ENCODE assay signal across 9 mouse cellular contexts in genomic region chr7:19325262-19326199, GRCm38 (mm10). TPM values are rescaled to one million over a fixed set of nuclear protein-coding genes. Genes with fewer than 3 reads are reported as not detected.
DNase-seq lines count a peak whose midpoint lies in the region; ATAC-seq lines count a peak whose summit lies in the region.
"Had no signal": no experiment of that assay in that cellular context is flagged by ENCODE, and none has a peak within 500 bp of the region (broad histone marks: within the 10 kb centered on the region; RNA-seq: fewer than 3 reads in every experiment).

No protein-coding gene starts in this region.

- no peak overlapping the region for H3K9ac ChIP-seq in forebrain, embryonic 13.5 days
- no peak overlapping the region for H3K9ac ChIP-seq in forebrain, embryonic 15.5 days (replicated peaks)
- H3K9ac ChIP-seq in liver, embryonic 11.5 days (ENCODE audit: low read depth, low read length) = no peak overlapping the region
- H3K9ac ChIP-seq: midbrain, embryonic 15.5 days had no signal

- 72% methylated on average over 21 of the region's 21 CpGs for WGBS in forebrain, embryonic 13.5 days
- 77% methylated on average over 21 of the region's 21 CpGs for WGBS in forebrain, embryonic 15.5 days
- 59% methylated on average over 21 of the region's 21 CpGs for WGBS in liver, embryonic 11.5 days

- no peaks in the 10 kb centered on the region for H3K36me3 ChIP-seq in forebrain, embryonic 13.5 days (ENCODE audit: poor library complexity, severe bottlenecking)
- H3K36me3 ChIP-seq in forebrain, embryonic 15.5 days = no peaks in the 10 kb centered on the region
- no peaks in the 10 kb centered on the region for H3K36me3 ChIP-seq in liver, embryonic 11.5 days (ENCODE audit: control insufficient read depth, insufficient read depth, low read length)
- H3K36me3 ChIP-seq: midbrain, embryonic 15.5 days had no signal

- peaks cover 21% of the 10 kb centered on the region for H3K4me1 ChIP-seq in forebrain, embryonic 13.5 days
- peaks cover 21% of the 10 kb centered on the region for H3K4me1 ChIP-seq in forebrain, embryonic 15.5 days
- H3K4me1 ChIP-seq in liver, embryonic 11.5 days (replicated peaks; ENCODE audit: control insufficient read depth, insufficient read depth, low read length) = peaks cover 23% of the 10 kb centered on the region

- H3K27ac ChIP-seq in forebrain, embryonic 13.5 days = no peak overlapping the region
- no peak overlapping the region for H3K27ac ChIP-seq in forebrain, embryonic 15.5 days (replicated peaks)
- H3K27ac ChIP-seq in liver, embryonic 11.5 days (ENCODE audit: low read depth, low read length) = no peak overlapping the region

- ATAC-seq in forebrain, embryonic 13.5 days = no peak
- ATAC-seq in forebrain, embryonic 15.5 days (replicated peaks) = no peak
- no peak for ATAC-seq in liver, embryonic 11.5 days (replicated peaks; ENCODE audit: low FRiP score)
- ATAC-seq in hematopoietic stem cell, adult 5-6 weeks (replicated peaks in 1 of 2; ENCODE audit: insufficient read depth in 1 of 2, low FRiP score in 2 of 2, low TSS enrichment in 1 of 2, low read depth in 1 of 2, poor library complexity in 2 of 2, severe bottlenecking in 2 of 2) = peak; percentile 6 to 34; a peak in 2 of 4 replicates

- no peak for DNase-seq in liver, embryonic 11.5 days (ENCODE audit: low spot score)
- DNase-seq in liver = no peak
- peak; percentile 69 to 73 for DNase-seq in natural killer cell, adult 2 months (ENCODE audit: low spot score in 2 of 2)
- DNase-seq in adrenal gland, adult 2 months = no peak
- no peak for DNase-seq in urinary bladder, postnatal 25 days (ENCODE audit: low spot score)

- H3K27me3 ChIP-seq in forebrain, embryonic 13.5 days = no peaks in the 10 kb centered on the region
- H3K27me3 ChIP-seq in forebrain, embryonic 15.5 days = no peaks in the 10 kb centered on the region
- peaks cover 25% of the 10 kb centered on the region for H3K27me3 ChIP-seq in liver, embryonic 11.5 days (replicated peaks; ENCODE audit: control insufficient read depth, insufficient read depth, low read length)
- H3K27me3 ChIP-seq: midbrain, embryonic 15.5 days had no signal

- H3K9me3 ChIP-seq in forebrain, embryonic 13.5 days (replicated peaks) = no peaks in the 10 kb centered on the region
- H3K9me3 ChIP-seq in forebrain, embryonic 15.5 days = no peaks in the 10 kb centered on the region
- H3K9me3 ChIP-seq in liver, embryonic 11.5 days (ENCODE audit: control insufficient read depth, low read length) = no peaks in the 10 kb centered on the region
- H3K9me3 ChIP-seq: midbrain, embryonic 15.5 days had no signal

- H3K4me2 ChIP-seq in forebrain, embryonic 13.5 days = 0 out of 2 replicates have a peak overlapping the region, but pooled peaks have one; percentile 77
- no peak overlapping the region for H3K4me2 ChIP-seq in forebrain, embryonic 15.5 days (replicated peaks)
- peak overlapping the region; percentile 78 for H3K4me2 ChIP-seq in liver, embryonic 11.5 days

- no peak overlapping the region for H3K4me3 ChIP-seq in forebrain, embryonic 13.5 days
- no peak overlapping the region for H3K4me3 ChIP-seq in forebrain, embryonic 15.5 days
- H3K4me3 ChIP-seq in liver, embryonic 11.5 days (ENCODE audit: low read depth, low read length) = no peak overlapping the region

RNA-seq across cellular contexts. Expression of gene Fosb, which starts 15.7 kb away (rescaled TPM):
- polyA plus RNA-seq in forebrain, embryonic 13.5 days (2015; fragmentation: Nextera tagmentation; extraction: Ambion mirVana) = 0.06 TPM in 1 of 2 replicates, not detected in the other
- 0.11 TPM in 2 replicates for polyA plus RNA-seq in forebrain, embryonic 15.5 days (2015; fragmentation: Nextera tagmentation; extraction: Ambion mirVana)
- 0.07 TPM in 1 of 2 replicates, not detected in the other for polyA plus RNA-seq in liver, embryonic 11.5 days (2014; fragmentation: Nextera tagmentation; extraction: Ambion mirVana)
- total RNA-seq in hematopoietic stem cell, adult 5-6 weeks (2017) = 190 and 280 TPM in 2 replicates
- total RNA-seq in adrenal gland, adult 2 months (2021) = 10 to 100 TPM in 1 of 2 experiments, 1 to 10 TPM in 1; 5.8 to 34.5 TPM
- polyA plus RNA-seq in adrenal gland, adult 2 months (2012; rRNA removed) = 2.6 and 3.2 TPM in 2 replicates
- polyA plus RNA-seq: midbrain, embryonic 15.5 days had no signal

RNA-seq across cellular contexts. Expression of gene Ercc1, which starts 19.0 kb away (rescaled TPM):
- polyA plus RNA-seq in forebrain, embryonic 13.5 days (2015; fragmentation: Nextera tagmentation; extraction: Ambion mirVana) = 88.0 and 96.4 TPM in 2 replicates
- polyA plus RNA-seq in forebrain, embryonic 15.5 days (2015; fragmentation: Nextera tagmentation; extraction: Ambion mirVana) = 94.6 and 95.4 TPM in 2 replicates
- 46.4 and 46.8 TPM in 2 replicates for polyA plus RNA-seq in liver, embryonic 11.5 days (2014; fragmentation: Nextera tagmentation; extraction: Ambion mirVana)
- 20.0 and 28.0 TPM in 2 replicates for total RNA-seq in hematopoietic stem cell, adult 5-6 weeks (2017)
- total RNA-seq in adrenal gland, adult 2 months (2021) = 10 to 100 TPM; 36.5 to 40.8 TPM
- 36.3 and 37.8 TPM in 2 replicates for polyA plus RNA-seq in adrenal gland, adult 2 months (2012; rRNA removed)

RNA-seq across cellular contexts. Expression of gene Cd3eap, which starts 33.8 kb away (rescaled TPM):
- polyA plus RNA-seq in forebrain, embryonic 13.5 days (2015; fragmentation: Nextera tagmentation; extraction: Ambion mirVana) = 21.4 and 23.2 TPM in 2 replicates
- polyA plus RNA-seq in forebrain, embryonic 15.5 days (2015; fragmentation: Nextera tagmentation; extraction: Ambion mirVana) = 23.9 and 24.0 TPM in 2 replicates
- 28.7 and 30.2 TPM in 2 replicates for polyA plus RNA-seq in liver, embryonic 11.5 days (2014; fragmentation: Nextera tagmentation; extraction: Ambion mirVana)
- 20.9 and 23.6 TPM in 2 replicates for total RNA-seq in hematopoietic stem cell, adult 5-6 weeks (2017)
- total RNA-seq in adrenal gland, adult 2 months (2021) = 10 to 100 TPM; 13.2 to 13.3 TPM
- polyA plus RNA-seq in adrenal gland, adult 2 months (2012; rRNA removed) = 12.3 and 21.5 TPM in 2 replicates

RNA-seq across cellular contexts. Expression of gene Ppp1r13l, which starts 34.0 kb away (rescaled TPM):
- 3.6 and 4.1 TPM in 2 replicates for polyA plus RNA-seq in forebrain, embryonic 13.5 days (2015; fragmentation: Nextera tagmentation; extraction: Ambion mirVana)
- polyA plus RNA-seq in forebrain, embryonic 15.5 days (2015; fragmentation: Nextera tagmentation; extraction: Ambion mirVana) = 2.6 and 2.7 TPM in 2 replicates
- 3.9 and 4.2 TPM in 2 replicates for polyA plus RNA-seq in liver, embryonic 11.5 days (2014; fragmentation: Nextera tagmentation; extraction: Ambion mirVana)
- 0.25 and 0.60 TPM in 2 replicates for total RNA-seq in hematopoietic stem cell, adult 5-6 weeks (2017)
- total RNA-seq in adrenal gland, adult 2 months (2021) = 1 to 10 TPM; 6.5 to 8.3 TPM
- polyA plus RNA-seq in adrenal gland, adult 2 months (2012; rRNA removed) = 16.9 and 20.2 TPM in 2 replicates

RNA-seq across cellular contexts. Expression of gene Rtn2, which starts 43.1 kb away (rescaled TPM):
- 87.9 and 92.4 TPM in 2 replicates for polyA plus RNA-seq in forebrain, embryonic 13.5 days (2015; fragmentation: Nextera tagmentation; extraction: Ambion mirVana)
- polyA plus RNA-seq in forebrain, embryonic 15.5 days (2015; fragmentation: Nextera tagmentation; extraction: Ambion mirVana) = 123 and 127 TPM in 2 replicates
- 8.2 and 11.1 TPM in 2 replicates for polyA plus RNA-seq in liver, embryonic 11.5 days (2014; fragmentation: Nextera tagmentation; extraction: Ambion mirVana)
- not detected in 2 replicates for total RNA-seq in hematopoietic stem cell, adult 5-6 weeks (2017)
- total RNA-seq in adrenal gland, adult 2 months (2021) = 1 to 10 TPM; 4.2 to 7.4 TPM
- polyA plus RNA-seq in adrenal gland, adult 2 months (2012; rRNA removed) = 14.6 and 19.4 TPM in 2 replicates

Comparison
In these comparisons a context has a peak if more than half of its experiments do, and no peak if none do; other contexts are left out.
1. ATAC-seq: peak in hematopoietic stem cell, adult 5-6 weeks (2 of 2); none in forebrain, embryonic 13.5 days (single experiment), forebrain, embryonic 15.5 days (single experiment) and liver, embryonic 11.5 days (single experiment).
2. DNase-seq: peak in natural killer cell, adult 2 months (2 of 2); none in liver, embryonic 11.5 days (single experiment), liver (single experiment), adrenal gland, adult 2 months (single experiment) and urinary bladder, postnatal 25 days (single experiment).